In genomic region chr9:121657143-121657542, GRCm38 (mm10) we compare ENCODE assay signal across 23 mouse cellular contexts. TPM values are rescaled to one million over a fixed set of nuclear protein-coding genes. Genes with fewer than 3 reads are reported as not detected.
"Had no signal": no experiment of that assay in that cellular context is flagged by ENCODE, and none has a peak within 500 bp of the region (broad histone marks: within the 10 kb centered on the region; RNA-seq: fewer than 3 reads in every experiment).

No protein-coding gene starts in this region.

- H3K36me3 ChIP-seq: midbrain, embryonic 12.5 days; neural tube, embryonic 13.5 days; stomach, embryonic 15.5 days had no signal

- H3K27ac ChIP-seq: liver, embryonic 14.5 days; macrophage; midbrain, embryonic 12.5 days; neural tube, embryonic 13.5 days; stomach, embryonic 15.5 days; stomach, postnatal 0 days had no signal

- H3K27me3 ChIP-seq: stomach, embryonic 15.5 days had no signal

- H3K9ac ChIP-seq: liver, embryonic 14.5 days; lung, embryonic 14.5 days; midbrain, embryonic 12.5 days; neural tube, embryonic 13.5 days; stomach, embryonic 15.5 days had no signal

- H3K4me3 ChIP-seq: megakaryocyte, embryonic 14.5 days; midbrain, embryonic 12.5 days; neural tube, embryonic 13.5 days; stomach, embryonic 15.5 days had no signal

- H3K9me3 ChIP-seq: megakaryocyte, embryonic 14.5 days; midbrain, embryonic 12.5 days; neural tube, embryonic 13.5 days; stomach, embryonic 15.5 days had no signal

- H3K4me2 ChIP-seq: lung, embryonic 14.5 days; midbrain, embryonic 12.5 days; neural tube, embryonic 13.5 days; stomach, embryonic 15.5 days had no signal

- H3K4me1 ChIP-seq: megakaryocyte, embryonic 14.5 days; midbrain, embryonic 12.5 days; stomach, embryonic 15.5 days had no signal

- DNase-seq: lung, adult 18-20 months; lung, embryonic 14.5 days; lung, postnatal 10 days; midbrain, embryonic 14.5 days; retina, postnatal 1 day; right cerebral cortex, adult 18-20 months; right cerebral cortex, postnatal 25 days; right cerebral cortex, postnatal 4 days; thymus, adult 2 months; thymus, postnatal 25 days; thymus, postnatal 4 days had no signal

RNA-seq across cellular contexts. Expression of gene Lyzl4, which starts 15.2 kb away (rescaled TPM):
- total RNA-seq: megakaryocyte progenitor cell, adult 5-6 weeks; midbrain, postnatal 0 days; monocyte, adult 5-6 weeks had no signal
- polyA plus RNA-seq: lung, embryonic 14.5 days; lung, embryonic 16.5 days; midbrain, embryonic 12.5 days; midbrain, embryonic 14.5 days; midbrain, postnatal 0 days; neural tube, embryonic 11.5 days; neural tube, embryonic 13.5 days had no signal
